Comparison of ENCODE assay signal across 8 mouse cellular contexts in the genomic region with DNA sequence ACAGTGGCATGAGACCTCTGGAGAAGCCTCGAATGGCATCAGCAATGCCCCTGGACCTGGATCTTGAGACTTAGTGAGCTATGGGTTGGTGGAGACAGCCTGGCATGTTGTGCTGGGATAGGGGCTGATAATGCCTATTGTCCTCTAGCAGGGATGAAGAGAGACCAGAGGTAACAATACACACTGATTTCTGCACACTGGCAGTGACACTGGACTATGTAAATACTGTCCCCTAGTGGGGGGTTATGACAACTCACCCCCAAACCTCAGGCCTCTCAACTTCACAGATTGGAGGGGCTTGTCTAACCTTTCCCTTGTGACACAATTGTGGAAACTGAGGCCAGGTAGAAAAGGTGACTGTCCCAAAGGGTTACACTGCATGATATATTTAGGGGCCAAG.
A peak's percentile ranks its signal among the peaks of the same experiment; 100 is the strongest.
DNase-seq lines count a peak whose midpoint lies in the region; ATAC-seq and TF ChIP-seq lines count a peak whose summit lies in the region.

No protein-coding gene starts in this region.

- H3K4me1 ChIP-seq in heart, adult 2 months (ENCODE audit: control insufficient read depth, insufficient read depth, low read length) = no peaks in the 10 kb centered on the region
- H3K4me1 ChIP-seq in heart, embryonic 10.5 days = no peaks in the 10 kb centered on the region
- H3K4me1 ChIP-seq in heart, postnatal 0 days (ENCODE audit: control insufficient read depth, insufficient read depth) = no peaks in the 10 kb centered on the region

- no peak overlapping the region for H3K27ac ChIP-seq in heart, adult 2 months
- no peak overlapping the region for H3K27ac ChIP-seq in heart, embryonic 10.5 days
- no peak overlapping the region for H3K27ac ChIP-seq in heart, postnatal 0 days (ENCODE audit: low read depth)

- WGBS in heart, adult 2 months = 55% methylated on average over 1 of the region's 1 CpGs
- WGBS in heart, embryonic 10.5 days = 71% methylated on average over 1 of the region's 1 CpGs
- WGBS in heart, postnatal 0 days = 38% methylated on average over 1 of the region's 1 CpGs

- TF ChIP-seq POLR2A in heart, adult 2 months (IDR thresholded peaks at IDR 0.05; ENCODE audit: insufficient read depth, low read depth, low read length) = no peak

- ATAC-seq in heart, postnatal 0 days (ENCODE audit: insufficient read depth, low read depth) = no peak

- H3K9me3 ChIP-seq in heart, embryonic 10.5 days = no peaks in the 10 kb centered on the region
- H3K9me3 ChIP-seq in heart, postnatal 0 days (replicated peaks; ENCODE audit: control insufficient read depth, low read length) = no peaks in the 10 kb centered on the region

- no peak overlapping the region for H3K4me2 ChIP-seq in heart, postnatal 0 days (ENCODE audit: low read depth, low read length)

- no peak for DNase-seq in heart, adult 2 months
- DNase-seq in heart, embryonic 10.5 days (ENCODE audit: low spot score) = no peak
- DNase-seq in A20 (ENCODE audit: low read depth, low spot score) = peak; percentile 45
- peak; percentile 10 for DNase-seq in adipocyte (ENCODE audit: low spot score)
- peak; percentile 33 for DNase-seq in heart, postnatal 0 days (ENCODE audit: low spot score)
- peak; percentile 28 to 43 for DNase-seq in left cerebral cortex, postnatal 25 days (ENCODE audit: low spot score in 2 of 2)
- peak; percentile 80 for DNase-seq in retina, embryonic 14.5 days (ENCODE audit: low spot score)
- no peak for DNase-seq in ovary, postnatal 36 days (ENCODE audit: low spot score)

- TF ChIP-seq CTCF in heart, adult 2 months (IDR thresholded peaks at IDR 0.05) = peak; percentile 84
- peak; percentile 86 for TF ChIP-seq CTCF in heart, postnatal 0 days (IDR thresholded peaks at IDR 0.05; ENCODE audit: low read depth)

- no peaks in the 10 kb centered on the region for H3K36me3 ChIP-seq in heart, adult 2 months (ENCODE audit: control insufficient read depth, insufficient read depth, low read length)
- no peaks in the 10 kb centered on the region for H3K36me3 ChIP-seq in heart, embryonic 10.5 days
- H3K36me3 ChIP-seq in heart, postnatal 0 days (replicated peaks; ENCODE audit: control insufficient read depth, insufficient read depth, low read length) = no peaks in the 10 kb centered on the region

- intact Hi-C loops in heart, adult 2 months (cut with DNase I) = loop anchor here (5.0 kb wide), 1 partner anchor 772 kb away; no protein-coding TSS in a partner anchor
- intact Hi-C loops in left cerebral cortex, postnatal 25 days (cut with DNase I) = loop anchor here (5.0 kb wide), 2 partner anchors 287 to 772 kb away; no protein-coding TSS in a partner anchor

- no peak for TF ChIP-seq EP300 in heart, adult 2 months (IDR thresholded peaks at IDR 0.05; ENCODE audit: insufficient read depth, low read depth, low read length)
- TF ChIP-seq EP300 in heart, postnatal 0 days (IDR thresholded peaks at IDR 0.05; ENCODE audit: low read depth) = no peak

- no peak overlapping the region for H3K4me3 ChIP-seq in heart, adult 2 months
- no peak overlapping the region for H3K4me3 ChIP-seq in heart, embryonic 10.5 days
- no peak overlapping the region for H3K4me3 ChIP-seq in heart, postnatal 0 days (ENCODE audit: low read depth, low read length)

- H3K27me3 ChIP-seq in heart, adult 2 months (ENCODE audit: control insufficient read depth, insufficient read depth, low read length) = no peaks in the 10 kb centered on the region
- no peaks in the 10 kb centered on the region for H3K27me3 ChIP-seq in heart, embryonic 10.5 days (ENCODE audit: insufficient read depth, poor library complexity, severe bottlenecking)
- no peaks in the 10 kb centered on the region for H3K27me3 ChIP-seq in heart, postnatal 0 days (ENCODE audit: control insufficient read depth, insufficient read depth, low read length)

- H3K79me2 ChIP-seq in heart, adult 2 months (replicated peaks; ENCODE audit: control insufficient read depth, insufficient read depth, low read length) = no peaks in the 10 kb centered on the region

- H3K9ac ChIP-seq in heart, adult 2 months (ENCODE audit: low read depth, low read length) = no peak overlapping the region
- H3K9ac ChIP-seq in heart, postnatal 0 days (replicated peaks; ENCODE audit: low read depth, low read length) = no peak overlapping the region

Comparison
In these comparisons a context has a peak if more than half of its experiments do, and no peak if none do; other contexts are left out.
1. DNase-seq: peak in A20 (single experiment), adipocyte (single experiment), heart, postnatal 0 days (single experiment), left cerebral cortex, postnatal 25 days (2 of 2) and retina, embryonic 14.5 days (single experiment); none in heart, adult 2 months (0 of 2), heart, embryonic 10.5 days (single experiment) and ovary, postnatal 36 days (single experiment).